Mouse (Mus musculus): ENCODE measurements at regions not wholly inside any gene's neighbourhood (a gene's known extent, or its start where the extent isn't known, plus 50 kb on each side); places are given as distances from the start of the nearest gene placed in this dataset.

GRCm38 (mm10) chr2:48730780-48731179 lies 83.1 kb upstream of the Acvr2a start:
- ATAC-seq (replicated peaks in 1 of 2; ENCODE audit: insufficient read depth in 1 of 2, low FRiP score in 2 of 2, low TSS enrichment in 1 of 2, low read depth in 1 of 2, poor library complexity in 2 of 2, severe bottlenecking in 2 of 2): no peak

- ATAC-seq (replicated peaks in 1 of 2; ENCODE audit: insufficient read depth in 1 of 2, low FRiP score in 2 of 2, low TSS enrichment in 1 of 2, low read depth in 1 of 2, poor library complexity in 2 of 2, severe bottlenecking in 2 of 2): no peak
Observed at GRCm38 (mm10) chr2:48733936-48734335, 80.0 kb upstream of the Acvr2a start.

- ATAC-seq (replicated peaks in 1 of 2; ENCODE audit: insufficient read depth in 1 of 2, low FRiP score in 2 of 2, low TSS enrichment in 1 of 2, low read depth in 1 of 2, poor library complexity in 2 of 2, severe bottlenecking in 2 of 2): no peak
Observed at GRCm38 (mm10) chr2:48734521-48734920, 79.4 kb upstream of the Acvr2a start.

GRCm38 (mm10) chr2:48736312-48736711 lies 77.6 kb upstream of the Acvr2a start:
- no peak for ATAC-seq (replicated peaks in 1 of 2; ENCODE audit: insufficient read depth in 1 of 2, low FRiP score in 2 of 2, low TSS enrichment in 1 of 2, low read depth in 1 of 2, poor library complexity in 2 of 2, severe bottlenecking in 2 of 2)

Measured in hematopoietic stem cell, adult 5-6 weeks (primary cell).